Mouse (Mus musculus) bone marrow, adult 2 months (tissue): ENCODE data around the gene Gramd1b.

Source experiments
- CTCF ChIP-seq: fragments of 200-500 bp; IDR thresholded peaks from 2 replicates; pipeline ENCODE4 v1.5.1; 2011; ENCODE audit warnings: low read length, control low read depth; ENCODE audit not compliant: control insufficient read depth, insufficient read depth
- POLR2A ChIP-seq: fragments of 200-500 bp; IDR thresholded peaks from 2 replicates; pipeline ENCODE4 v1.6.1; 2011; ENCODE audit warnings: low read depth, mild to moderate bottlenecking, control low read depth, low read length, borderline replicate concordance; ENCODE audit not compliant: control insufficient read depth

DNA sequence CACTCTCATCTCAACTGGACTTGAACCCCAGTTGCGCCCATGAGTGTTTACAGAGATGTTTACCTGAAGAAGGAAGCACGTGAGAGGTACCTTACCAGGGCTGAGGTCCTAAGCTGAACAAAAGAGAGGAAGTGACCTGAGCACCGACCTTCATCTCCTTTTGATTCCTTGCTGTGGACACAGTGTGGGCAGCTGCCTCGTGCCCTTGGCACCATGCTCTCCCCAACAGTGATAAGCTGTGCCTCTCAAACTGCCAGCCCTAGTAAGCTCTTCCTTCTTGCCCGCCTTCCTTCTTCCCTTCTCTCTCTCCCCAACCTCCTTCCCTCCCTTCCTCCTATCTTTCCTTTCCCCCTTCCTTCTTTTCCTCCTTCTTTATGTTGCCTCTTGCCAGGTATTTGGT lies 26.3 kb downstream of the Gramd1b start:
- TF ChIP-seq CTCF (no peak), POLR2A (no peak)
